Mouse (Mus musculus) erythroblast, embryonic 14.5 days (primary cell): ENCODE measurements around the gene Tbl3.

ENCODE experiments used
- GATA1 ChIP-seq: IDR thresholded peaks from 2 replicates; pipeline ENCODE4 v1.6.1; 2012; ENCODE audit warnings: low read length, inconsistent platforms, mixed read lengths
- TAL1 ChIP-seq: IDR thresholded peaks from 3 replicates; pipeline ENCODE4 v1.6.1; 2012; ENCODE audit warnings: low read length, inconsistent platforms, mixed read lengths

DNA sequence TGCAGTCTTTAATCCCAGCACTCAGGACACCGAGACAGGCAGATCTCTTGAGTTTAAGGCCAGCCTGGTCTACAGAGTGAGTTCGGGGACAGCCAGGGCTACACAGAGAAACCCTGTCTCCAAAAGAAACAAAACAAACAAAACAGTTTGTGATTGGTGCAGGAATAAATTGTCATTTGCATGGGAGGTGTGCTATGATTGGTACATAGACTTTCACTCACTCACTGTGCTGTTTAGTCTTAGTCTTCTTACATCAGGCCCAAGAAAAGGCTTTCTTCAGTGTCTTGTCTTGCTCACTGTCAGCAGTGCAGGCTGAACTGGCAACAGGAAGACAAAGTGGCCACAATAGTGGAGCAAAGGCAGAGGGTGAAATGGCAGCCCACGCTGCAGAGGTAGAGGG lies 36.9 kb upstream of the Tbl3 start:
- TF ChIP-seq GATA1 (no peak), TAL1 (no peak)
